Mouse (Mus musculus): ENCODE results near the gene Tc2n. TPM values are rescaled to one million over a fixed set of nuclear protein-coding genes. Genes with fewer than 3 reads are reported as not detected.

Tc2n gene
- under 1 TPM; 0.27 to 0.53 TPM for total RNA-seq (2021)
- long read RNA-seq, partial matches to known transcripts, result 0 of 2 reads
- long read RNA-seq, other reads (novel, unspliced or antisense), result 2 of 2 reads

DNA sequence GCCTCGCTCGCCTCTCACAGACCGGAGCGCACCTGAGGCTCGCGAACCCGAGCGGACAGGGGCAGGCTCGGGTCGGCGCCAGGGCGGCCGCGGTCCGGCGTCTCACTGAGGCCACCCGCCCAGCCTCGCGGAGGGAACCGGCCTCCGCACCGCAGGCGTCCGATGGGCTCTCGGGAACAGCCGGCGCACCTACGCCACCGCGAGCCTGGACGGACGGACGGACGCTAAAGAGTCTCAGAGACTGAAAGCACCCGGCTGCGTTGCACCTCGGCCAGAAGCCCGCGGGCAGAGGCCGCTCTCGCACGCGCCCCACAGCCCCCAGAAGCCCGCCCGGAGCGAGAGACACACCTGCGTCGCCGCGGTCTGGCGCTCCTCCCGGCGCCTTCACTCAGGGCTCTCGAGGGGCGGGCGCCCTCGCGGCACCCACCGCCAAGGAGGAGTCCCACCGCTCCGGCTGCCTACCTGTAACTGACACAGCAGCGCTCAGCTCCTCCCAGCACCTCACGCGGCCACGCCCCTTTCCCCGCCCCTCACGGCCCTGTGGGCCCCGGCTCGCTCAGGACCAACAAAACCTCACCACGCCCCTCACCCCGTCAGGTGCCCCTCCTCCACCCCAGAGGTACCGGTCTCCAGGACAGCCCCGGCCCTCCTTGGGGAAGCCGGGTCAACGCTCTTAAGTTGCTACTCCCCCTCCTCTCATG, at the start of gene Tc2n:
Gene Tc2n, minus strand, starts transcription at position 470 of the 701 bp plus-strand sequence.
- peak; percentile 12 to 36 for DNase-seq (ENCODE audit: low spot score in 2 of 2)

DNA sequence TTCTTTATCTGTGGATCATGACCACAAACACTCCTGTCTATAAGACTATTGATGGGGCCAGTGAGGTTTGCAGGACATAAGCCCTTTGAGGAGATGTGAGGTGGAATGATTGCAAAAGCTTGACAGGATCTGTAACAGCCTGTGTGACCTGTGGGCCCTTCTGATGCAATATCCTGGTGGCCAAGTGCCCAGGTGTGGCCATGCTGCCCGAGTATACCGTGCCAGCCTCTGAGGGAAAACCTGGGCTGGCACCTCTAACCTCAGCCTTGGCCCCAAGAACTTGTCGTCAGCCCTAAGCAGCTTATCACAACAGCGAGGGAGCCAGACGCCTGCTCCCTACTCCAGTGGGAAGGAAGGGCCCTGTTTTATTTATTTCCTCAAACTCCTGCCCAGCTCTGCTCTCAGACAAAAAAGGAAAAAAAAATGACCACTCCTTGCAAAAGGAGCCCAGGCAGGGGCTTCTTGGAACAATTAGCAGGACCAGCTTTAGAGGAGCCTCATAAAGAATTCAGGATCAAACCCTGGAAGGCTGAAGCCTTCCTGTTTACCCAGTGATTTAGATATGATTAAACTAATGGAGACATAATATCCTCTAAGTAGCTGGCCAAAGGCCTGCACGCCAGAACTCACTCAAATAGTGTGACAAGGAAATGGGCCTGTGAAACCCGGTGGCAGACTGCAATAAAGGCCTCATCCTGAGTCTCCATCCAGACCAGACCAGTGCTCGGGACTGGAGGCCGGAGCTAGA, 49.2 kb upstream of the Tc2n start:
- DNase-seq (ENCODE audit: low spot score in 2 of 2), result no peak

DNA sequence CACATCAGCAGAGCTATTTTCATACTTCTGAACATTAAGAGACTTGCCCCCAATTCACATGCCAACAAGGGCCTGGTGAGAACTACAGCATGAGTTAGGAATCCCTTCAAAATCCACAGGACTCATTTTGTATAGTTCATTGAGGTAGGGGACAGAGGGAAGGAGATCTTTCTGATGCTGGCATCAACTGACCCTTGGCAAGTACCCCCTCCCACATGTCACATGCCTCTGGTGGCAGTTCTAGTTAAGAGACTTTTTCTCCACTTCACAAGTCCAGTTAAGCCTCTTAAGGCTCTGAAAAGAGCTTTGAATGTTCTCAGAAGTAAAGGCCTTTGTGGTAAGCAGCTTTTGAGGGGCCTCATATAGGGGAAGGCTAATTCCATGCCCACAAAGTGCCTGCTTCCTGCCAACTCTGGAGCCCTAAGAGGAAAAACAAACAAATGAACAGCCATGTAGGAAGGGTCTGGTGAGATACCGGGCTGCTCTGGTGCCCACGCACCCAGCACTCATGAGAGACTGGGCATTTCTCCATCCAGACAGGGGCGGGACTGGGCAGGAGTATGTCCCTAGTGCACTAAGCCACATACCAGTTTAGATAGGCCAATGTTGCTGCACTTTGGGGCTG, 48.0 kb upstream of the Tc2n start:
- no peak for DNase-seq (ENCODE audit: low spot score in 2 of 2)

DNA sequence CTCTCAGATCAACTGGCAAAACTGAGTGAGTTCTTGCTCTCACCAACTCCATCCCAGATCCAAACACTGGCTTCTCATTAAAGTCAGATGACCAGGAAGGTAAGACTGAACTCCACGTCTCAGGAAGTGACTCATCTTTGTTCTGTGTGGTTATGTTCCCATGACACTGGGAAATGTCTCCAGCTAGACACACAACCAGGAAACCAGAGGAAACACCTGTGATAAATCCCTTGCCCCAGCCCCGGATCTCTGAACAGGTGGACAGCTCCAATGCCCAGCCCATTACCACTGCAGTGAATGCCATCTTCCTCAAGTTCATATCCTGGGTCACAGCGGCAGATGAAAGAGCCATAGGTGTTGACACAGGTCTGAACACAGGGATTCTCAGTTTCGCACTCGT, 46.5 kb upstream of the Tc2n start:
- no peak for DNase-seq (ENCODE audit: low spot score in 2 of 2)

DNA sequence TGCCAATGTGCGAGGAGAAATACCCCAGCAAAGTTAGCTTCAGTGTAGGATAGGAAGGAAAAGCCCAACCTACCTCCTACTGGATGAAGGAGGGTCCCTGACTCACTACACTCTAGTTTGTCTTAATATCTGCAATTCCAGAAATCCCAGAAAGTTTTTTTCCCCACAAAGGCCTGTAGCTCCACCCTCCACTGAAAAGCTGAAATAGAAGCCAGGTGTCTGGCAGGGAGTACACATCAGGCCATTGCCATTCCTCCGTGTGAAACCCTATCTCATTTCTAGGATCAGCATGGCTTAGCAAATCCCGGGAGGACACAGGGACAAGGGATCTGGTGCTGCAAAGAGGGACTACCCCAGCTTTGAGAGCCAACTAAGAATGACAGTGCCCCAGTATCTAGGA, 44.7 kb upstream of the Tc2n start:
- no peak for DNase-seq (ENCODE audit: low spot score in 2 of 2)

DNA sequence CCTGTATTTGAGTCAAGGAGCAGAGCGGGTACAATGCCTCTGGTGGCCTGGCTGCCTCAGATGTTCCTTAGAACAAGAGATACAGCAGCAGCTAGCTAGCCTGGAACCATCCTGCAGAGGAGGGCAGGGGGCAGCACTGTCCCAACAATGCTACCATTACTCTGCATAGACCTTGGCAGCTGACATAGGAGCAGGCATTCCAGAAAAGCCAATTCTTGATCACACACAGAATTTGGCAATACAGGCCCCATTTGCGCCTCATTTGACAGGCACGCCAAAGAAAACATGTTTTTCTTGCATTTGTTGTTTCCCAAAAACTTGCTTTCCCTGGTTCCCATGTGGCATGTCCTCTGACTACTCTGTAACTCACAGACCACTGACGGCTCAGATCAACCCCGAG, 43.7 kb upstream of the Tc2n start:
- DNase-seq (ENCODE audit: low spot score in 2 of 2), result no peak

DNA sequence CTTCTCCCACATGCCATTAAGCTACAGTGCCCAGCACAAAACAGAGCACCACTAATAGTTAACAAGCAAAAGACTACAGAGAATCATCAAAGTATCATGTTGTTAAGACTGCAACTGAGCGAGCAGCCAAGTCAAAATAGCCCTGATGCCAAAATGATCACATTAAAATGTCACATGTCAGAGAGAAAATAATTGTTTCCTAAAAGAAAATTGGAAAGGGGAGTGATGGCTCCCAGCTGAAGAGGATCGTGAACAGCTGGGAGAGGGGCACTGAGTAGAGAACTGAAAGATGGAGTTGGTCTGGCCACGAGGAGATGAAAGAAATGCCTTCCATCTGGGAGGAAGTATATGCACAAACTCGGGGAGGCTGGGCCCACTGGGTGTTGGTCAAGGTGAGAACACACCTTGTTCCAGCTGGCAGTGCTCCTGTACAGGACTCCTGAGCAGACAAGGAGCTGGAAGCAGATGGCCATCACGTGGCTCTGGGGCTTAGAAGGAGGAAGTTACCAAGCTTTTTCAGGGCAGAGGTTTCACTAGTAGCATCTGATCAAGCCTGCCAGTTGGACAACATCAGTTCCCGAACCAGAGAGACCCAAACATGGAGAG, 41.2 kb upstream of the Tc2n start:
- DNase-seq (ENCODE audit: low spot score in 2 of 2), result no peak

DNA sequence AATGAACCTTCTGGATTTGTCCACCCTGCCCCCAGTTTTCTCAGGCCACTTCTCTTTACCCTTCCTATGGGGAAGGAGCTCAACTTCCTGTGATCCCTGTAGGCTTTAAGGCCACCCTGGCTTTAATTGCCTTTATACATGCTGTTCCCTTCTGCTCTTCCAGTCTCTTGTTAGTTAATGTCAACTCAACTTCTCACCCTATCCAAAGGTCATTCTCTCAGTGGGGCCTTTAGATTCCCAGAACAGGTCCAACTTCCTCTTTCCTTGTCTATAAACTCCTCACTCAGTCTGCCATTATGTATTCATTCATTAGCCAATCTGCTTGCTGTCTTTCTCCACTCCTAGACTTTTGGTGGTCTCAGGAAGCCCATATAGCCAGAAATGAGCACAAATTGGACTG, 40.4 kb upstream of the Tc2n start:
- no peak for DNase-seq (ENCODE audit: low spot score in 2 of 2)

DNA sequence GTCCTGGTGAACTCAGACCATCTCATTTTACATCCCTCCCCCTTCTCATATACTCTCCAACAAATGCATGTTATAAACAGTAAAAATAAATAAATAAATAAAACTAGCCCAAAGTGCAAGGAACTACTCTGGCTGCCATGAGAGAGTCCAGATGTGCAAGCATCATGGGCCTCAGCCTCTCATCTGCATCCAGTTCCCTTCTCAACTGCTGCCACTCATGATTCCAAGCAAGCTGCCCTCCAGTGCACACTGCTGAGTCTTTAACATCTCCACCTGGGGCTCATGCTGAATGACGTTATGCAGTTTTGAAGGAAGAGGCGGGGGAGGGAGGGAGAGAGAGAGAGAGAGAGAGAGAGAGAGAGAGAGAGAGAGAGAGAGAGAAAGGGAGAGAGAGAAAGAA, 24.1 kb upstream of the Tc2n start:
- no peak for DNase-seq (ENCODE audit: low spot score in 2 of 2)

DNA sequence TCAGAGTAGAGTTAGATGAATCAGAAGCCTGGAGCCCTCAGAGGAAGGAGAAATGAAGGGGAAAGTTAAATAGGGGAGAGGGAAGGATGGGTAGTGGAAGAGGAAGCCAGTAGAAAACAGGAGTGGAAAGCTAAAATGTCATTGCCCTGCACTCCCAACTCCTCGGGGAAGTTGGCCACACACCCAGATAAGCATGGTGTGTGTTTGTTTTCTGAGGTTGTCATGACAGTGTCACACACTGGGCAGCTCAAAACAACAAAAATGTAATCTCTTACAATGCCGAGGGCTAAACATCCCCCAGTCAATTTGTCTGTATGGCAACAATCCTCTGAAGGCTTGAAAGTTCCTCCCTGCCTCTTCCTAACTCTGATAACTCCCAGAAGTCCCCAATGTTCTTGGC, 22.2 kb upstream of the Tc2n start:
- no peak for DNase-seq (ENCODE audit: low spot score in 2 of 2)

DNA sequence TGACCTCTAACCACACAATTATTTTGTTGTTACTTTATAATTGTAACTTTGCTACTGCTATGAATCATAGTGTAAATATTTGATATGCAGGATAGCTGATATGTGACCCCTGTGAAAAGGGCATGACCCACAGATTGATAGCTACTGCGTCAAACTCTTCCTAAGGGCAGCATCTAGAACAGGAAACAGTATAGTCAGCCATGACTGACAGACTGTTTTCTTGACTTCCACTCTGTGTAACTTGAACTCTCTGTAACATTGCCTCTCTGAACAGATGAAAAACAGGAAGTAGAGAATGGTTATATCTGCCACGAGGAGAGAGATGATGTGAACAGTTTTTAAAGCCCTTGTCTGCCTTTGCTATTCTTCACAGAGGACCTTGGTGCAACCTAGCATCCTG, 21.7 kb upstream of the Tc2n start:
- no peak for DNase-seq (ENCODE audit: low spot score in 2 of 2)

DNA sequence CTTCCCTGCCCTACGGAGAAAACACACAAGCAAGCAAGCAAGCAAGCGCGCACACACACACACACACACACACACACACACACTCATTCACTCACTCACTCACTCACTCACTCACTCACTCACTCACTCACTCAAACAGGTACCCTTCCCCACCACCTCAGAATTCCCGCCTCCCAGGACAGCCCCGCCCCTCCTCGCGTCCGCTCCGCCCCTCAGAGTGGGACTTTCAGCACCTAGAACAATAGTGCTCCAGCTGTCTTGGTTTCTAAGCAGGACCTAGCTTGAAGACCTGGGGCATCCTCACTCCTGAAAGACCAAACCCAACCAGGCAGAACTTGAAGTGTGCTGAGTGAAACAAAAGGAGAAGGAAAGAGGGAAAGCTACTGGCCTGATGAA, 430 bp upstream of the Tc2n start:
- DNase-seq (ENCODE audit: low spot score in 2 of 2), result no peak

DNA sequence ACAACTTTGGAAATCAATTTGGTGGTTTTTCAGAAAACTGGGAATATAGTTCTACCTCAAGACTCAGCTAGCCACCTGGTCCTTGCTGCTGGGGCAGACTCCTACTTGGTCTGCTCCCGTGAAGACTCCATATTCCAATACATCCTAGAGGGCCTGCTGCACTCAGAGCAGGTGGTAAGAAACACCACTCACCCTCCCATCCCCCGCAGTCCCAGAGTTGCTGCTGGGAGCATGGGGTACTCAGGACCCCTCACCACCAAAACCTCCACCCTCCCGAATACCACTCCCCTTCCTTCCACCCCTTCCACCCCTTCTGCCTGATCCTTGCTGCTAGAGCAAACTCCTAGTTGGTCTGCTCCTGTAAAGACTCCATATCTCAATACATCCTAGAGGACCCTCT, 19.1 kb downstream of the Tc2n start:
- DNase-seq (ENCODE audit: low spot score in 2 of 2), result no peak

DNA sequence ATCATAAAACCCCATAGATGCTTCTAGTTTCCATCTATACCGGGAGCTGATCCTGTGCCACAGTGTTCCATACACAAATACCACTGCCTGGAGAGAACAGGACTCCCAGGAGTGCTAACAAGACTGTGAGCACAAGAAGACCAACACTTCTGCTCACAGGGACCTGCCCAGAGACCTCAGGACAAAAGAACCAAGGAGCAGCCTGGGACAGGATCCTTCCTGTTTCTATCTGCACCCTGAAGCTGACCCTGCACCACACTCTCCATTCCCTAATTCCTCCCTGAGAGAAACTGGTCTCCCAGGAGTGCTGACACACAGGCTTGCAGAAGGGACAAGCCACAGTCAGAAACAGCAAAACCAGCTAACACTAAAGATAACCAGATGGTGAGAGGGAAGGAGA, 21.8 kb downstream of the Tc2n start:
- DNase-seq (ENCODE audit: low spot score in 2 of 2), result no peak

DNA sequence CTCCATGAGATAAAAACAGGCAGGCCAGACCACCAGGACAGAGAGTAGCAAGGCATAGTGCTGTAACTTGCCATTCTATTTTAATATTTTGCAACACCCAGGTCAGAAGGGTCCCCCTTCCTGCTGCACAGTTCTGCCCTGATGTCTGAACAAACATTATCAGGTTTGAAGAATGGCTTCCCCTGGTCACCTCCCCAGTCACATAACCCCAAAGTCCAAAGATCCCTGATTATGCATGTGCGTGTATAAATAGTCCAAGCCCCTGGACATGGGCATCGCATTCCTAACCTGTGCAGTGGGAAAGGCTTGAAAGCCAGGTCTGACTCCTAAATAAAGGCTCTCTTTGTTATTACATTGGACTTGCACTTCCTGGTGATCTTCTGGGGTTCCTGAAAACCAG, 37.8 kb downstream of the Tc2n start:
- DNase-seq (ENCODE audit: low spot score in 2 of 2), result no peak

DNA sequence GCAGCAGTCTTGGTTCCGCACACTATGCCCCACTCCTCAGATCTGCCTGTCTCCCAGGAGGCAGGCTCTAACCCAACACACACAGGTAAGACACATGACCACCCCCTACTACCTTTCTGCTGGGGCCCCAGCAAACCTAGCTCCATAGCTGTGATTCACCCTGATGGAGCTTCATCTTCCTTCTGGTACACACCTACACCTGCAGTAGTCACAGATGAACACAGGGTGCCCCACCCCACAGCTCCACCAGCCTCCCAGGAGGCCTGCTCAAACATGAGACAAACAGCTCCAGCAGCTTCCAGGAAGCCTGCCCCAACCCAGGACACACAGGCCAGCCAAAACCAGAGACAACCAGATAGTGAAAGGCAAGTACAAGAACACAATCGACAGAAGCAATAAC, 50.8 kb downstream of the Tc2n start:
- no peak for DNase-seq (ENCODE audit: low spot score in 2 of 2)

DNA sequence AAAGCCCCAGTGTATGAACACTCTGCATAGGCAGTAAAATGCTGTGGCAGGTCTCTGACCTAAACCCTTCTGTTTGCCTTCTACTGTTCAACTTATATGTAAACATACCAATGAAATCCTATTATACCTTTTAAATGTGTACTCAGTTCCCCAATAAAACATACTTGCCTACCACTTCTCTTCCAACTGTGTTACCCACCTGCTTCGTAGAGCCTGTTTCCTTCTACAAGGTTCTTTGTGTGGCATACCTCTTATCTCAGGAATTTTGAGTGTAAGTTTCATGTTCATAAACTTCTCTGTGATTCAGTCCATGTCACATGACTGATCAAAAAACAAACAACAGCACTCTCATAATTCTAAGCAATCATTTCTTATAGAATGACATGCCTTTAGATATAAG, 85.2 kb downstream of the Tc2n start:
- DNase-seq (ENCODE audit: low spot score in 2 of 2), result no peak

DNA sequence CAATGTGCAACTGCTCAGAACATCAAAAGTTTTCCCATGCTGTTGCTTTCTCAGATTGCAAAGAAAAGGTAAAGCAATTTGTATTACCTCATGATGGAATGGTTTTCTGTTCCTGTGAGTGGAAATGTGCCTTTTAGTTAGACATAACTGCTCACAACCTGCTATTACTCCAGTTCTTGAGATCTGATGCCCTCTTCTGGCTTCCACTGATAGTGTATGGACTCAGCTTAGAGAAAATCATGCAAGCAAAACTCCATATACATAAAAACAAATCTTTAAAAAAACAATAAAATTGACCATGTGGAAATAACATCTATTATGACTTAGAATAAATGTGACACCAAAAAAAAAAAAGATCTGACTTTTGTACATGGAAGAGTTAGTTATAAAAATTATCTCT, 111.7 kb downstream of the Tc2n start:
- peak in 1 of 2 experiments; percentile 17 for DNase-seq (ENCODE audit: low spot score in 2 of 2)
